Mouse (Mus musculus) liver, adult 10 weeks (tissue): ENCODE measurements around the gene Ssu72. TPM values are rescaled to one million over a fixed set of nuclear protein-coding genes. Genes with fewer than 3 reads are reported as not detected.

Experiments used
- polyA plus RNA-seq: library from polyadenylated mRNA; stranded (reverse); fragments of 350-450 nt; fragmentation: Illumina TruSeq; extraction: RNeasy Lipid Tissue Mini Kit (QIAGEN cat#74804); gene quantifications from one replicate; pipeline ENCODE4 v1.2.3, GENCODE M21; 2014; ENCODE audit warnings: low read depth, low replicate concordance

Ssu72 gene
- polyA plus RNA-seq = 50.5 TPM

DNA sequence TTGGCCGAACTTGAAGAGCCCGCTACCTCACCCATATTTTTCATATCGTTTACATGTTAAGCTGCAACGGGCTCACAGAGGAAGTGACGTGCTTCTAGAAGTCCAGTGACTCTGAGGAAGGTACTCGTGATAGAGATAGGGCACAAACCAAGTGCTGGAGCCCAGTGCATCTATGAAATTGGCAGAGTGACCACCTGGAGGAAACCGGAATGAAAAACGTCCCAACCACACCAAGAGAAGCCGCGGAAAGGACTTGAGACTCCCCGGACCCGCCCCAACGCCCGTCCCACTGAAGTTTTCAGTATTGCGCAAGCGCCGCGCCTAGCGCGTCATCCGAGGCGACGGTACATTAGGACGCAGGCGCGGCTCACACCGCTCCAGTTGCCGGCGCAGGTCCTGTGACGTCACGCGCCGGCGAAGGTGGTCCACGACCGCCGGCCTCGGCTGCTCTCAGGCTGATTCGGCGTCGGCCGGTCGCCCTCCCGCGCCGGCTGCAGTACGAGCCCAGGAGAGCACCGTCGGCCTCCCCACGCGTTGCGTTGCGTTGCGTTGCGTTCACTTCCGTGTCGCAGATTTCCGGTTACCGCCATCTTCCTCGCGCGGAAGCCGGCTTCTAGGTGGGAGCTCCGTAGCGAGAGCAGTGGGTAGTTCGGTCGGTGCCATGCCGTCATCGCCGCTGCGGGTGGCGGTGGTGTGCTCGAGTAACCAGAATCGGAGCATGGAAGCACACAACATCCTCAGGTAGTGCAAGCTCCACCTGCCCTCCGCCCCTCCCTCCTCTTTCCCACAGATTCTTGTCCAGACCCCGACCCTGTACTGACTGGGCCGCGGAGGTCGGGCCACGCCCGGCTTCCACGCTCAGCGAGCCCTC lies at the start of gene Ssu72:
Gene Ssu72 (plus strand): TSS at position 80 of the 871 bp plus-strand sequence.

DNA sequence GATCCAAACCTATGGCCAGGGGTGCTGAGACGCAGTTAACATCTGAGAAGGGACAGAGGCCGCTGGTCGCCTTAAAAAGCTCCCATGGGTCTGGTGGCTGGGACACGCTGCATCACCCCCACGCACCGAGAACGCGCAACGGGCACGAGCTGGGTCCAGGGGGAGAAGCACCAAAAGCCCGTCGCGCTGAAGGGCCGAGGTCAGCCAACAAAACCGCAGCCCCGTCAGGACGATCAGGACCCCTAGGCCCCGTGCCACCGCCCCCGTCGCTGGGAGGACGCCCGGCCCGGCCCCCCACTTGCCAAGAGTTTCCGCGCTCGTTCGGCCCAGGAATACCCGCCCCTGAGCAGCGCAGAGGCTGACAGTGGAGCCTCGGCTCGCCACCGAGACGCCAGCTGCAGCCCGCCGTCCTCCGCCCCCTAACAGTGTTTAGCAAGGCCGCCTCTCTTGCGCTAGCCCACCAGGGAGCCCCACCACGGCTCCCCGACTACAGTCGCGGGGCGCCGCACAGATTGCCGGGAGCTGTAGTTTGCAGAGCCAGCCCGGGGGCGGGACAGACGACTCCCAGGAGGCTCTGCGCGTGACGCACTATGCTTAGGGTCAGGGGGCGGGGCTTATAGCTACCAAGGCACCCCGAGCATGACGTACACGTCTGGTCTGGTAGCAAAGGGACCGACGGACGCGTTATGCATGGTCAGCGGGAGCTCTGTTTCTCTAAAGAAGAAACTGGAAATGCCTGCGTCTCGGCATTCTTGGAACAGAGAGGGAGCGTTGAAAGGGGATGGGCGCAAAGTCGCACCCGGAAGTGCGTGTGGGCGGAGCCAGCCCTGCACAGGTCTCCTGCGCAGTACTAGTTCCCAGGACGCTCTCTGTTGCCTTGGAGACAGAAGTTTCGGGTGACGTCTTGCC lies 35.7 kb upstream of the Ssu72 start, which contains the start of gene Mib2:
Gene Mib2 (minus strand): TSS at position 510 of the 909 bp plus-strand sequence.

DNA sequence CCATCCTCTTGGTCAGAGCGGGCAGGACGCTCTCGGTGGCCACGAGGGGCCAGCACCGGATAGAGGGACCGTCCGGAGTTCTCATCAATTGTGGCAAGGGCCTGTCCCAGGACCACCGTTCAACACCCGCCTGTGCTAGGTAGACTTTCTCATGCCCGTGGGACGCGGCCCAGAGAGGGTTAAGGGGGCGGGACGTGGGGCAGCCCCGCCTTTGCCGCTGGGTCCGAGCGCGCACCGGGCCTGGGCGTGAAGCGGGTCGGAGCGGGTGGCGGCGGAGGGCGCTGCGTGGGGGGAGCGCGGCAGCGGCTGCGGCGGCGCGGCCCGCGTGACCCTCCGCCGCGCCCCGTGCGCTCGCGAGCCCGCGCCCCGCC lies 10.5 kb upstream of the Ssu72 start, which contains the start of gene Fndc10:
Gene Fndc10 (plus strand): TSS at position 232 of the 371 bp plus-strand sequence.

DNA sequence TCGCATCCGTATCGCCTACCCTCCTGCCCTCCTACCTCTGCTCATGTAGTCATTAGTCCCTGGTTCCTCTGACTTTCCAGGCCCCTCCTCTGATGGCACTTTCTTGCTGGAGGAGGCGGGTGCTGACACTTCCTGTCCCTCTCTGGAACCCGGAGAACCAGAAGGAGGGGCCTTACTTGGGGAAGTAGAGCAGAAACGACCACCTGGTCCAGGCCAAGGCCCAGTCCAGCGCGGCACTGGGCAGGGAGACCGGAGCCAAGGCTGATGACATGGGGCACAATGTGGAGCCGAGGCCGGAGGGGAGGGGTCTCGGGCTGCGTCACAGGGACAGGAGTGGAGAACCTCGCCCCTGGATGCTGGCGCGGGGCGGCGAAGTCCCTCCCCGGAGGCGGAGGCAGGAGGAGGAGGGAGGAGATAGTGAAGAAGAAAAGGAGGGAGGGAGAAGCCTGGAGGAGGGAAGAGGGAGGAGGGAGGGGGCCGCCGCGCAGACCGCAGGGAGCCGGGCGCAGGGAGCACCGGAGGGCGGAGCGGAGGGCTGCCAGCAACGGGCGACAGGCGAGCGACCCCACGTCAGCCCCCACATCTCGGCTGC lies 29.8 kb downstream of the Ssu72 start, which contains the start of gene Tmem240:
Gene Tmem240 (plus strand): TSS at position 451 of the 592 bp plus-strand sequence.

DNA sequence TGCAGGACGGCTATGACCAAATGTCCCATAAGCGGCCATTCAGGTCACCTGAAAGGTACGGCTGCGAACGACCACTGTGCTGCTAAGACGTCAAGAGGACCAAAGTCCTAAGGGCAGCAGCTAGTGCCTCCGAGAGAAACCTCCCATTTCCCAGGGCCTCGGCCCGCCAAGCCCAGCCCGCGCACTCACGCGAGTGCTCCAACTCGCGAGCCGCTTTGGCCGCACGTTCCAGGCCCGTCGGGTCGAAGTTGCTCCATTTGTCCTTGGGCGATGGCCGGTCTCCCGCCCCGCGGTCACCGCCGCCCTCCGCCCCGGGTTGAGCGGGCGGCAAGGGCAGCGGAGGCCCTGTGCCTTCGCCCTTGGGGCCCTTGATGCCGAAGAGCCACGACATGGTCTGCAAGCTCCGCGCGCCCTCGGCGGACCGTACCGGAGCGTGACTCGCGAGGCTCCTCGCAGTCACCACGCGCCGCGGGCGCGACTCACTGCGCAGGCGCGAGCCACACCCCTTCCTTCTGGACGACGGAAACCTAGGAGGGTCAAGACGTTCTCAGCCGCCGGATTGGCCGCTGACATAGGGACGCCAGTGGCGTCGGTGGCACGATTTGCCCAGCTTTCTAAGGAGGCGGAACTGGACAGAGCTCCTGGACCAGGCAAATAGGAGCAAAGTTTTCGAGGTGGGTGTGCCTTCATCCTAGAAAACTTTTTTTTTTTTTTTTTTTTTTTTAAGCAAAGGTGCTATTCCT lies 56.2 kb downstream of the Ssu72 start, which contains the start of gene Atad3a:
Gene Atad3a (minus strand): TSS at position 481 of the 743 bp plus-strand sequence.

DNA sequence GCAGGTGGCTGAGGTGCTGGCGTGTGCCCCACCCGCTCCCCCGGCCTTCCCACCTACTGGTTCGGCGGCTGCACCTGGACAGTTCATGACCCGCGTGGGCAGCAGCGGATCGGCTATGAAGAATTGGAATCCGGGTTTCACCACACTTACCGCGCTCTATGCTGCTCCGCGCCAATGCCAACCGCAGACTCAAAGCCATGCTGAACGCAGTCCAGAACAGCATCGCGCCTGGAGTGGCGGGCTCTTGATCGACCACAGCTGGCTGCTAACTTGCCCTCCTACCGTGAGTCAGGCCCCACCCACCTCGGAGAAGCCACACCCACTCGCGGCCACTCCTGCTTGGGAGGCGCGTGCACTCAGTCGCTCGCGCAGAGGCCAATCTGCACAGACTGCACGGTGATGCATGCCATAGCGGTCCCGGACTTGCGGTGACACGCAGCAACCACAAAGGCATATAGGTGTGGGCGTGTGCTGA lies 69.7 kb downstream of the Ssu72 start, which contains the start of gene Vwa1:
Gene Vwa1 (minus strand): TSS at position 419 of the 475 bp plus-strand sequence.

Other genes starting within 250 kb of the Ssu72 start
- not detected for gene Tmem52, start 235.7 kb upstream of the Ssu72 start, polyA plus RNA-seq
- gene Gnb1, start 213.4 kb upstream of the Ssu72 start, polyA plus RNA-seq = 39.2 TPM
- 62.2 TPM for gene Nadk, start 142.4 kb upstream of the Ssu72 start, polyA plus RNA-seq
- 30.8 TPM for gene Slc35e2, start 103.4 kb upstream of the Ssu72 start, polyA plus RNA-seq
- gene Cdk11b, start 79.9 kb upstream of the Ssu72 start, polyA plus RNA-seq = 28.7 TPM
- not detected for gene Gm10563, start 59.4 kb upstream of the Ssu72 start, polyA plus RNA-seq
- gene Mmp23, start 51.4 kb upstream of the Ssu72 start, polyA plus RNA-seq = 0.26 TPM
- gene Mib2, start 35.6 kb upstream of the Ssu72 start, polyA plus RNA-seq = 0.87 TPM
- gene Fndc10, start 10.5 kb upstream of the Ssu72 start, polyA plus RNA-seq = not detected
- not detected for gene Tmem240, start 30.0 kb downstream of the Ssu72 start, polyA plus RNA-seq
- 11.7 TPM for gene Atad3a, start 56.3 kb downstream of the Ssu72 start, polyA plus RNA-seq
- 0.11 TPM for gene Vwa1, start 69.9 kb downstream of the Ssu72 start, polyA plus RNA-seq
- 1.9 TPM for gene Tmem88b, start 81.1 kb downstream of the Ssu72 start, polyA plus RNA-seq
- not detected for gene Ankrd65, start 85.6 kb downstream of the Ssu72 start, polyA plus RNA-seq
- gene Mrpl20, start 98.1 kb downstream of the Ssu72 start, polyA plus RNA-seq = 46.8 TPM
- 60.9 TPM for gene Ccnl2, start 107.7 kb downstream of the Ssu72 start, polyA plus RNA-seq
- gene Aurkaip1, start 126.5 kb downstream of the Ssu72 start, polyA plus RNA-seq = 7.5 TPM
- gene Mxra8, start 134.9 kb downstream of the Ssu72 start, polyA plus RNA-seq = 11.4 TPM
- gene Dvl1, start 142.6 kb downstream of the Ssu72 start, polyA plus RNA-seq = 3.9 TPM
- not detected for gene Tas1r3, start 158.6 kb downstream of the Ssu72 start, polyA plus RNA-seq
- 5.9 TPM for gene Cptp, start 164.6 kb downstream of the Ssu72 start, polyA plus RNA-seq
- 2.7 TPM for gene Ints11, start 164.7 kb downstream of the Ssu72 start, polyA plus RNA-seq
- 2.5 TPM for gene Pusl1, start 187.0 kb downstream of the Ssu72 start, polyA plus RNA-seq
- 0.08 TPM for gene Acap3, start 187.0 kb downstream of the Ssu72 start, polyA plus RNA-seq
- gene Ube2j2, start 239.0 kb downstream of the Ssu72 start, polyA plus RNA-seq = 41.7 TPM